Mouse (Mus musculus) erythroblast, embryonic 14.5 days (primary cell): Measurements from ENCODE around the gene Cdca5.

Source experiments
- GATA1 ChIP-seq: IDR thresholded peaks from 2 replicates; pipeline ENCODE4 v1.6.1; 2012; ENCODE audit warnings: low read length, inconsistent platforms, mixed read lengths
- TAL1 ChIP-seq: IDR thresholded peaks from 3 replicates; pipeline ENCODE4 v1.6.1; 2012; ENCODE audit warnings: low read length, inconsistent platforms, mixed read lengths

- TF ChIP-seq TAL1: peak; percentile 97
- peak; percentile 92 for TF ChIP-seq GATA1
Measured at GRCm38 (mm10) chr19:6132171-6132827, 47.5 kb downstream of the Cdca5 start.
